Mouse (Mus musculus) retina, adult 2 months (tissue): Measurements from ENCODE around the gene Gadd45a.

Source experiments
- DNase-seq: peaks from one replicate; pipeline ENCODE4 v3.0.0-alpha.2; 2012; ENCODE audit warnings: low read depth, low spot score

Gadd45a gene

DNA sequence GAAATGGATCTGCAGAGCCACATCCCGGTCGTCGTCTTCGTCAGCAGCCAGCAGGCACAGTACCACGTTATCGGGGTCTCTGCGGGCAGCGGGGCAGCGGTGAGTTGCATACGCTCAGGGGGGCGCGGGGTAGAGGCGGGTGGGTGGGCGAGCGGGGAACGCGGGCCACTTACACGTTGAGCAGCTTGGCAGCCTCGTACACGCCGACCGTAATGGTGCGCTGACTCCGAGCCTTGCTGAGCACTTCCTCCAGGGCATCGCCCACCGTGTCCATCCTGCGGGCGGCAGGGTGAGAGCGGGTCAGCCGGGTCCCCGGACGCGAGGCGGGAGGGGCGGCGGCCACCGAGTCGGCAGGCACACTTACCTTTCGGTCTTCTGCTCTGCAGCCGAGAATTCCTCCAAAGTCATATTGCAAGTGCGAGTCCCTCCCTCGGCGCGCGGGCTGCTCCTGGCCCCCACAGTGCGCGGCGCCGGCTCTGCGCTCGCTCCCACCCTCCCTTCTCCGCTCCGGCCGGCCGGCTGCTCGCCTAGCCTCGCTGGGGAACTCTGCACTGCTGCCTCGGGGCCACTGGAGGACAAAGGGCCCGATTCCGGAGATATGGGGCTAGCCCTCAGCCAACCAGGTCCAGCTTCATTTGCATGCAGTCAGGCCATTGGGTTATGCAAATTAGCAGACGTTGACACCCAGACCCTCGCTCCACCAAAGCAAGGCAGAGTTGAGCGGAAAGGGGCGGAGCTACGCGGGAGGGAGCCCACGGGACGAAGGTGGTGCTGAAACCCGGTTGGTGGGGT, at the start of gene Gadd45a:
Gadd45a (minus strand) TSS at position 621 of the 792 bp plus-strand sequence.
- DNase-seq = peak; percentile 93

GRCm38 (mm10) chr6:67085850-67086437, 48.7 kb upstream of the Gadd45a start:
- no peak for DNase-seq

DNA sequence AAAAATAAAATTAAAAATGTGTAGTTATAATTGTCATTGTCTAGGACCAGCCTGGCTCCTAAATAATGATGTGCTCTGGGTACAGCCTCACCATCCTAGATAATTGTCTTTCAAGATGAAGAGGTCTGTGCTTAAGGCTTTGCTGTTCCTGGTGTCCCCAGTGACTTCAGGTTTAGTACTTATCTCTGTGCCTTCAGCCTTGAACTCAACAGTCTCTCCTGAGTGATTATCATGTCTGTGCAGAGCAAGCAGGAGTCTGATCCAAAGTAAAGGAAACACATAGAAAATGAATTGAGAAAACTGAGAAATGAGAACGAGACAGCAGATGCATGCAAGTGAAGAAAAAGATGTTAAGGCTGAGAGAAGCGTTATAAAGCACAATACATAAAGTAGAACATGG, 47.2 kb upstream of the Gadd45a start:
- no peak for DNase-seq

GRCm38 (mm10) chr6:67081141-67081540, 43.9 kb upstream of the Gadd45a start:
- no peak for DNase-seq

DNA sequence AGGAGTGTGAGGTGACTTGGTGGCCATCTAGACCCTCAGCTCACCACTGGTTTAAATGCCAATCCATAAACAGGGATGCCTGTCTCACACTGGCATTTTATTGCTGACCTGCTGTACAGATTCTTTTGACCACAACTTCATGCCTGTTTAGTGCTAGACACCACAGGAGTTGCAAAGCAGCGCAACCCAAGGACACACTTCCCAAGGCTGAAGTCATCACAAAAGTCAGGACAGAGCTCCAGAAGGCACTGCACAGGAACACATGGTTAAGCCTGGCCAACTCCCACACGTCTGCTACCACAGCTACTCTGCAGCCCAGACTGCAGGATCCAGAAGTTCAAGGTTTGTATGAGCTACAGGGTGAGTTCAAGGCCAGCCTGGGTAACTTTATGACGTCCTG, 40.8 kb upstream of the Gadd45a start:
- DNase-seq = no peak

DNA sequence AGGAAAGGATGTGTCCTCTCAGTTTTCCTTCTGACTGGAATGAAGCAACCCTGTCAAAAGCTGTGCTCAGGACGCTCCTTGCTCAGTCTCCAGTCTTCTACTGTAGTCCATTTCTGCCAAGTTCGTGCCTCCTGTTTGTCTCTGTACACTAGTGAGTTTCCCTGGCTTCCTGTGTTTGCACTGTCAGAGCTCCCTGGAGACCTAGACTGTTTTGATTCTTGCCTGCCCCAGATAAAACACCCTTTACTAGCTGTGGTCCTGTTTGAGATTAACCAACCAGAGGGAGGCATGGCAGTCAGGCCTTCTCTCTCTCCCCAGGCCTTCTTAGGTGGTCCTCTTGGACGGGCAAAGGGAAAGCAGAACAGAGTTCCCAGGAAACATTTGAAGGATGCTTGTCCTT, 40.2 kb upstream of the Gadd45a start:
- DNase-seq = no peak

DNA sequence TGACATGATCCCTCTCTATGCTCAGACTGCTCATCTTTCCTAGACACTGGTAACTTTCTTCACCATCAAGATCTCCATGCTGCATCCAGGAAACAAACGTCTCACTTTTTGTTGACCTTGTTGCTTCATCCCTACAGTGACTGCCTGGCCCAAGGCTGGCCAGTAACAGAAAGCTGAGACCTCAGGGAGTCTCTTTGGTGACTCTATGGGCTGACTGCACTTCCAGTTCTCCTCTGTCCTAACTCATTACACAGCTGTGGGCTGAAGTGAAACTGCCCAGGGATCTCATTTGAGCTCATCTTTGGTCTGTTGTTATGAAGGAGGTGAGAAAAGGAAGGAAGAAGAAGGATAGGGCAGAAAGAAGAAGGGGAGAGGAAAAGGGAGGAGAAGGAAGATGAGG, 39.1 kb upstream of the Gadd45a start:
- DNase-seq = no peak

DNA sequence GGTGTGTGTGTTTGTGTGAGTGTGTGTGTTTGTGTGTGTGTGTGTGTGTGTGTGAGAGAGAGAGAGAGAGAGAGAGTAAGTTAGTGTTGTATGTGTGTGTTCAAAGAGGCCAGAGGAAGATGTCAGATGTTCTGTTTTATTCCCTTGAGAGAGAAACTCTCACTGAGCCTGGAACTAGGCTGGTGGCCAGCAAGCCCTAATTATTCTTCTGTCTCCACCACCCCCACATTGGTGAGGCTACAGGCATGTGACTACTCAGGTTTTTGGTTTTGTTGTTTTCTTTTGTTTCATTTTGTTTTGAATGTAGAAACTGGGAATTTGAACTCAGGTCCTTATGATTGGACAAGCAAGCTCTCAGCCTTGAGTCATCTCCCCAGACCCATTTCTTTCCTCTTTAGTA, 37.6 kb upstream of the Gadd45a start:
- no peak for DNase-seq

DNA sequence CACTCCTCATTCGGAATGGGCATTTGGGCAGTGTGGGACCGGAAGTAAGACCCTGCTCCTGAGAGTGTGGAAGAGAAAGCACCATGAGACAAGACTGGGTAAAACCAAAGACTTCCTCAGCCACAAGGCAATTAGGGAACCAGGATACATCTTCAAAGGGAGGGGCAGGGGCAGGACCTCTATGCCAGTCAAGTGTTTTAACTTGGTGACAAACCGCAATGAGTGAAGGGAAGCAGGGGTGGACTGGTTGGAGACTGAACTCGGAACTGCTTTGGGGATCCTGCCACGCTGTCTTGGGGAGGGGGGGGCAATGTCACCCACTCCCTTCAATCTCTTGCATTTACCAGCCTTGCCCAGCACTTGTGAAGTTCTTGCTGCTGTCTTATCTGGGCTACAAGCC, 36.7 kb upstream of the Gadd45a start:
- DNase-seq = no peak

DNA sequence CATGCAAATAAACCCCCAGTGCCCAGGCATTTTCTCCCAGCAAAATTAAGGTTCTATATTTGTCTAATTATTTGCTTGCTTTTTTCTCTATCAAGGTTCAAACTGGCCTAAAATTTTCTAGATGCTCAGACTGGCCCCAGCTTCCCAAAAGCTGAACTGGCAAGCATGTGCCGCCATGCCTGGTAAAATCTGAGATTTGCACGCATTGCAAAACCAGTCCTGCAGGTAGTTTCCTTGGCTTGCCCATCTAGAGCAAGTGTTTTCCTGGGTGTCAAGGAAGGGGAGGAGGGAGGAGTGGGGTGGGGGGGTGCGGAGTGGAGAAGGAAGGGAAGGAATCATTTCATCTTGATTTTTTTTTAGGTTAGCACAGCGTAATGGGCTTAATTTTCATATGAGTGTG, 36.2 kb upstream of the Gadd45a start:
- DNase-seq = no peak

- DNase-seq = no peak
Measured at GRCm38 (mm10) chr6:67071615-67072014, 34.4 kb upstream of the Gadd45a start.

DNA sequence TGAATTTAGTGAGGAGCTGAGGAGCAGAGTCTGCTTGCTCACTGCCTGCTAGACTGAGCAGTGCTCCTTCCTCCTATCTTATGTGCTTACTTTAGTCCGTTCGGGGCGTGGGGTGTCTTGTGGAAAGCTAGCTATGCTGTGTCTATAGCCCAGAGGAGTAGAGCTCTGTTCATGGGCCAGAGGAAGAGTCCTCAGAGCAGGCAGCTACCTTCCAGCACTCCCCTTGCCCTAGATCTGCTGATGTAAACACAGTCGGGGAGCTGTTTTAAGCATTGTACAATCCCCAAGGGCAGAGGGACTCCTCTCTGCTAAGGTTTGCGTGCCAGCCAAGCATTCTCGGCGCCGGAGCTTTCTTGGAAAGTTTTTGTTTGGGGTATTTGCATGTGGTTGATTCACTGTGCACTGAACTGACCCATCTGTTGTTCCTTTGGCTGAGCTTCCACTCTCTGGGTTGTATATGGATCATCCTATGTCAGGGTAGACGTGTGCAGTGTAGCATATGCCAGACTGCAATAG, 32.6 kb upstream of the Gadd45a start:
- no peak for DNase-seq

- no peak for DNase-seq
Measured at GRCm38 (mm10) chr6:67069219-67069762, 32.0 kb upstream of the Gadd45a start.

- no peak for DNase-seq
Measured at GRCm38 (mm10) chr6:67060057-67060456, 22.8 kb upstream of the Gadd45a start.

- DNase-seq = no peak
Measured at GRCm38 (mm10) chr6:67057991-67058696, 20.9 kb upstream of the Gadd45a start.

DNA sequence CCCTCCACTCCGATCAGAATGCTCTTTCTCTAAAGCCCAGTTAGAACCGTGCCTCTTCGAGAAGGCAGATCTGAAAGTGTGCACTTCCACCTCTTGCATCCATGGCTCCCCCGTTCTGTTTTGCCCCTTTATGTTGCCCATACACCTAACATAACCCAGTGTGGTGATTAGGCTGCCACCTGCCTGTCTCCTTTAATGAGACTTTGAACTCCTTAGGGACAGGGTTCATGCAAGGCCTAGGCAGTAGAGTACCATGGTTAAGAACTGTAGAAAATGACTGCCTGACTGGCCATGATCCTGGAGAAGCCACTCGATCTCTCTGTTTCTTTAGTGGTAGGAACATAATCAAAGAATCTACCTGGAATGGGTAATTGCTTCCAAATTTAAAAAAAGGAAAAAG, 20.3 kb upstream of the Gadd45a start:
- DNase-seq = no peak

GRCm38 (mm10) chr6:67056889-67057564, 19.8 kb upstream of the Gadd45a start:
- no peak for DNase-seq

DNA sequence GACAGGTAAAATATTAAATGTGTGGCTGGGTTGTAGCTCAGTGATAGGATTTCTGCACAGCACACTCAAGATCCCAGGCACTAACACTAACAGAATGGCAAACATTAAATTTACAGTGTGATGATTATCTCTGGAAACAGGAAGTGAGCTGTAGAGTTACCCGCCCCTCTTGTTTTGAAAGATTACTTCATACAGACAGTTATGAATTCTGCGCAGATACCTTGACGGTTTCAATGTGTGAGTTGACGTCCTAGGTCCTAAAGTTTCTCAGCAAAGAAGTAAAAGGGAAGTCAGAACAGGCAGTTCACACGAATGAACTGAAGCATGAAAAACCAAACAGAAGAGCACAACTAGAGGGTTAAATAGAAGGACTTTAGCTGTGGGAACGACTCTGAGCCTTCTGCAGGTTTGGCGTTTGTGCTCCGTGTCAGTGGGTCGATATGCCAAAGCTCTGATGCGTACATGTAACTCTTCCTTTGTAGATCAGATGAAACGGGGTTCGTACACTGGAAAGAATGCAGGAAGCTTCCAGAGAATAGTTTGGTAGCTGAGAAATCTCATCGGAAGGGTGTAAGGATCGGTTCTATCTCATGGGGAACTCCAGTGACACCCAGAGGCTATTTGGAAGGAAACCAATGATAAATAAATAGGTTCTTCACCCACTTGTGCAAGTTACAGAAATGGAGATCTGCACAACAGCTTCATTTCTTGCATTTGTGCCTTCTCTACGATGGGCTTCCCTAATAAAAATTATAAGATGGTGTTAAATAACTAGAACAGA, 19.0 kb upstream of the Gadd45a start:
- no peak for DNase-seq

DNA sequence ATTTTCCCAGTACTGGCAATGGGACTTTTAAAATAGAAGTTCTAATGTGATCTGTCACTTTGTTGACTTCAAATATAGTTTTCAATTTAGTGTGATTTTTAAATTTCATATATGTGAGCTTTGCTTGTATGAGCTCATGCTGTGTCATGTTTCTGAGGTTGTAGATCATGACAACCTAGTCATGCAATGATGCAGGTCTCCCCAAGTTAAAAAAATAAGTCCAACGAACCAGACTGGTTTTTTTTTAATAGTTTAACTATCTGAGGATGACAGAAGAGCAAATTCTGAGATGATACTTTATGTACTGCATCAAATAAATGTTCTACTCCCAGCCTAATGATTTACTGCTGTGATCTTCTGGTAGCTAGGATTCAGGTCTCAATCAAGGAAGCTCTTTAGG, 12.8 kb upstream of the Gadd45a start:
- no peak for DNase-seq

DNA sequence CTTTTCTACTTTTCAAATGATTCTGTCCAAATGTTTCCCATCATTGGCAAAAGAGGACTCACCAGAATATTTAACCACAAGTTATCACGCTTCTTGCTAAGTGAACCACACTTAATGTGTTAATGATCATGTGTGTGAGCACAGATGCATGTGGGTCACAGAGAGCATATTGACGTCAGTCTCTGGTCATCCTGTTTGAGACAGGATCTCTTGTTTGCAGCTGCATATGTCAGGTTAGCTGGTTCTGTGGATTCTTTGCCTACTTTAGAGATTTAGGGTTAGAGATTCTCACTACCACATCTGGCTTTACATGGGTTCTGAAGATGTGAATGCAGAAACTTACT, 12.4 kb upstream of the Gadd45a start:
- no peak for DNase-seq
